Mouse (Mus musculus) embryonic facial prominence, embryonic 13.5 days (tissue): Measurements from ENCODE around the gene Kif23. TPM values are rescaled to one million over a fixed set of nuclear protein-coding genes. Genes with fewer than 3 reads are reported as not detected.

ENCODE experiments used
- ATAC-seq: fragments of 200-750 bp; cut with Nextera tagmentation; 2 replicates; pipeline ENCODE4 v1.8.0; 2017; ENCODE audit warnings: low read depth; ENCODE audit not compliant: insufficient number of reproducible peaks, insufficient read depth, low FRiP score, low TSS enrichment
- H3K27ac ChIP-seq: fragments of 300-500 bp; sonication (generic); 2 replicates; pipeline ENCODE4 v1.5.1; 2015; ENCODE audit warnings: moderate library complexity, mild to moderate bottlenecking, inconsistent platforms
- H3K27me3 ChIP-seq: fragments of 300-500 bp; sonication (generic); 2 replicates; pipeline ENCODE4 v1.6.1; 2015; ENCODE audit warnings: mild to moderate bottlenecking, inconsistent platforms
- H3K36me3 ChIP-seq: fragments of 300-500 bp; sonication (generic); 2 replicates; pipeline ENCODE4 v1.6.1; 2015; ENCODE audit warnings: mild to moderate bottlenecking, inconsistent platforms
- H3K4me1 ChIP-seq: fragments of 300-500 bp; sonication (generic); 2 replicates; pipeline ENCODE4 v1.6.1; 2015; ENCODE audit warnings: inconsistent platforms
- H3K4me2 ChIP-seq: fragments of 300-500 bp; sonication (generic); 2 replicates; pipeline ENCODE4 v1.6.1; 2015; ENCODE audit warnings: moderate library complexity, mild to moderate bottlenecking, inconsistent platforms
- H3K4me3 ChIP-seq: fragments of 300-500 bp; sonication (generic); 2 replicates; pipeline ENCODE4 v1.5.1; 2015; ENCODE audit warnings: mild to moderate bottlenecking, inconsistent platforms
- H3K9ac ChIP-seq: fragments of 300-500 bp; sonication (generic); 2 replicates; pipeline ENCODE4 v1.6.1; 2015; ENCODE audit warnings: mild to moderate bottlenecking, inconsistent platforms
- H3K9me3 ChIP-seq: fragments of 300-500 bp; sonication (generic); 2 replicates; pipeline ENCODE4 v1.6.1; 2016; ENCODE audit warnings: inconsistent platforms
- WGBS: fragments of 180-500 bp; shearing (Covaris S2); methylation state at CpG from one replicate; pipeline ENCODE4 v1.1.7; 2015; ENCODE audit warnings: mixed read lengths; 5-methylcytosine and 5-hydroxymethylcytosine counted together
- polyA plus RNA-seq: library from polyadenylated mRNA; unstranded; fragments of >200 nt; fragmentation: Nextera tagmentation; extraction: Ambion mirVana; gene quantifications from 2 replicates; pipeline ENCODE4 v1.2.1, GENCODE M21; 2015

Gene Kif23
- 104 and 108 TPM in 2 replicates for polyA plus RNA-seq

DNA sequence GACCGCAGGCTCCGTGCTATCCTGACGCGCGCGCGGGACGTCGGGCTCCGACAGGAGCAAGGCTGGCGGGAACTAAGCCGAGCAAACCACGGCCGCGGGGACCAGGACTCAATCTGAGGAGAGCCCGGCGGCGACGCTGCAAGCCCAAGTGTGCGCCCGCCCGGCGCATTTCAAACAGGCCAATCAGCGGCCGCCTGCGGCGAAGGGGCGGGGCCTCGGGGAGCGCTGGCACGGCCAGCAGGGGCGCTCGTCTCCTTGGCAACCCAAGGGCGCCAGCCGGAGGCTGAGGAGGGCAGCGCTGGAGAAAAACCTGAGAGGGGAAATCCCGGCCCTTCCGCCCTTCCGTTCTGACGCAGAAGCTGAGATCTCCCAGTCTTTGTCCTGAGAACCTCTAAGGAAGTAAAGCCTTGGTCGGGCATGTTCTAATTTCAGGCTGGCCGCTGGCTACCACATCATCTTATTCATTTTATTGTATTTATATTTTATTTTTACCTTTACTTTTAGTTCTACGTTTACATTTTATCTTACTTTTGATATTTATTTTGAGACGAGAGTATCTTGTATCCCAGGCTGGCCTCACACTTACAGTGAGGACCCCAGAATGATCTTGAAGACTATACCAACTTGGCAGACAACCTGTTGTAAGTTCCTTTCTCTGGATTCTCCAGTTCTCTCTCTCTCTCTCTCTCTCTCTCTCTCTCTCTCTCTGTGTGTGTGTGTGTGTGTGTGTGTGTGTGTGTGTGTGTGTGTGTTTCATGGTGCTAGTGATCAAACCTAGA is at the start of gene Kif23:
Kif23 (minus strand) TSS at position 152 of the 779 bp plus-strand sequence.
- peaks cover 14% of the 10 kb centered on the region for H3K4me1 ChIP-seq
- no peaks in the 10 kb centered on the region for H3K27me3 ChIP-seq
- 0 out of 2 replicates have a peak, but pooled peaks cover 6% of the 10 kb centered on the region for H3K36me3 ChIP-seq
- peak within 1 kb of the TSS; percentile 80 for H3K4me3 ChIP-seq
- ATAC-seq: peak; percentile 89
- peak within 1 kb of the TSS; percentile 80 for H3K27ac ChIP-seq
- peak within 1 kb of the TSS; percentile 88 for H3K9ac ChIP-seq
- under 1% methylated on average over 44 of the region's 44 CpGs for WGBS
- peak within 1 kb of the TSS; percentile 98 for H3K4me2 ChIP-seq
- no peaks in the 10 kb centered on the region for H3K9me3 ChIP-seq

- no peak overlapping the region for H3K4me3 ChIP-seq
- H3K4me1 ChIP-seq: peaks cover 5% of the 10 kb centered on the region; the same call in 1 of the 2 replicates
- WGBS: 60% methylated on average over 4 of the region's 4 CpGs
- H3K4me2 ChIP-seq: no peak overlapping the region
- no peak for ATAC-seq
- H3K36me3 ChIP-seq: no peaks in the 10 kb centered on the region
- no peak overlapping the region for H3K27ac ChIP-seq
- no peaks in the 10 kb centered on the region for H3K27me3 ChIP-seq
- no peaks in the 10 kb centered on the region for H3K9me3 ChIP-seq
- H3K9ac ChIP-seq: no peak overlapping the region
Measured at GRCm38 (mm10) chr9:61991158-61991557, 44.6 kb upstream of the Kif23 start.

GRCm38 (mm10) chr9:61990738-61991137 is 44.2 kb upstream of the Kif23 start:
- Histone ChIP-seq H3K36me3 (no peaks in the 10 kb centered on the region), H3K4me3 (no peak overlapping the region), H3K4me1 (peaks cover 5% of the 10 kb centered on the region; the same call in 1 of the 2 replicates), H3K27me3 (no peaks in the 10 kb centered on the region), H3K4me2 (no peak overlapping the region), H3K9me3 (no peaks in the 10 kb centered on the region), H3K27ac (no peak overlapping the region), H3K9ac (no peak overlapping the region)
- ATAC-seq: no peak
- 32% methylated on average over 3 of the region's 3 CpGs for WGBS

GRCm38 (mm10) chr9:61986055-61986454 is 39.5 kb upstream of the Kif23 start:
- Histone ChIP-seq H3K9me3 (no peaks in the 10 kb centered on the region), H3K4me1 (peaks cover 18% of the 10 kb centered on the region), H3K4me3 (no peak overlapping the region), H3K36me3 (no peaks in the 10 kb centered on the region), H3K9ac (no peak overlapping the region), H3K4me2 (no peak overlapping the region), H3K27ac (no peak overlapping the region), H3K27me3 (no peaks in the 10 kb centered on the region)
- 81% methylated on average over 7 of the region's 7 CpGs for WGBS
- no peak for ATAC-seq

DNA sequence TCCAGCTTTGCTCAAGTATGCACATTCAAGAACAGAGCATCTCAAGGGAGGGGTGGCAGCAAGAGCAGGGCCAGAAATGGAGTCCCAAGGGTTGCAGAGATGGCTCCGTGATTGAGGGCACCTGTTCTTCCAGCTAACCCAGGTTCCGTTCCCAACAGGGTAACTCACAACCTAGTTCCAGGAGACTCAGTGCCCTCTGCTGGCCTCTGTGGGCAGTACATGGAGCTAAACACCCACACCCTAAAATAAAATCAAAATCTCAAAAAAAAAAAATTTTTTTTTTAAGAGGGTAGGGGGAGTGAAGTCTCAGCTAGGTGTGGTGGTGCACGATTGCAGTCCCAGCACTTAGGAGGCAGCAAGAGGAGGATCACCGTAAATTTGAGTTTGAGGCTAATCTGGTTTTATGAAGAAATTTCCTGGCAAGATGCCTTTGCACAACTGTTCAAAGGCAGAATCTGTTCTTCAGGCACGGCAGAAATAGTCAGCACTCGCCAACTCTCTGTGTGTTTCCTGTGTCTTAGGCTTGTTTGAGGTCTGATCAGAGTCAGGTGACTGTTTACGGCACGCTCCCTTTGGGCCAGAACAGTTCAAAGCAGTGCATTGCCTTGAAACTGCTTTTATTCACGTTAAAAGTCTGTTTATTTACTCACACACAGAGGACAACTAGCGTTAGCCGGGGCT is 38.7 kb upstream of the Kif23 start:
- 44% methylated on average over 11 of the region's 11 CpGs for WGBS
- Histone ChIP-seq H3K27me3 (no peaks in the 10 kb centered on the region), H3K36me3 (no peaks in the 10 kb centered on the region), H3K9ac (no peak overlapping the region), H3K4me3 (no peak overlapping the region), H3K4me2 (no peak overlapping the region), H3K9me3 (no peaks in the 10 kb centered on the region), H3K27ac (peak overlapping the region; percentile 44; the same call in 1 of the 2 replicates), H3K4me1 (peaks cover 16% of the 10 kb centered on the region)
- ATAC-seq: no peak

DNA sequence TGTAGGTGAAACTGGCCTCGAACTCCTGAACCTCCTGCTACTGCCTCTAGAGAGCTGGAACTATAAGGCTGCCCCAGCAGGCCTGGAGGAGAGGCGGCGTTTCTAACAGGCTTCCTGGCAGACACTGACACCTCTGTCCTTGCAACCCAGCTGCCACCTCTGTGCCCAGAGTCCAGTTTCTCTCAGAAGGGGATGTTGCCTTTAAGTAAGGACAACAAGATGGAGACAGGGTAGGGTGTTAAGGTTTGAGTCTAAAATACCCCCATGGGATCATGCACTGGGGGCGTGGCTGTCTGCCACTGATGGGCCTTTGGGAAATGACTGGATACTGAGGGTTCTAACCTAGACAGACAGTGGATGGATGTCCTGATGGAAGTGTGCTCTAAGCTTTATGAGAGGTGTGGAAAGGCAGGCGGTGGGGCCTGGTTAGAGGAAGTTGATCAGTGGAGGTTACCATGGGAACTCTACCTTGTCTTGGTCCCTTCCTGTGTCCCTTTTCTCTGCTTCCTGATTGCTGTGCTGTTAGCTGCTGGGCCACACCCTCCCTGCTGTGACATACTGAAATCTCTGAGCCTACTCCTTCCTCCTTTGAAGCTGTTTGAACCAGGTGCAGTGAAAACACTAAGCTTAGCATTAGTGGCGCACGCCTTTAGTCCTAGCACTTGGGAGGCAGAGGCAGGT is 36.5 kb upstream of the Kif23 start:
- H3K9me3 ChIP-seq: no peaks in the 10 kb centered on the region
- no peak overlapping the region for H3K4me3 ChIP-seq
- H3K4me1 ChIP-seq: peaks cover 16% of the 10 kb centered on the region
- no peaks in the 10 kb centered on the region for H3K27me3 ChIP-seq
- H3K27ac ChIP-seq: no peak overlapping the region
- no peak overlapping the region for H3K4me2 ChIP-seq
- 86% methylated on average over 7 of the region's 7 CpGs for WGBS
- ATAC-seq: no peak
- no peak overlapping the region for H3K9ac ChIP-seq
- no peaks in the 10 kb centered on the region for H3K36me3 ChIP-seq

- ATAC-seq: no peak
- 72% methylated on average over 5 of the region's 5 CpGs for WGBS
Measured at GRCm38 (mm10) chr9:61981876-61982275, 35.3 kb upstream of the Kif23 start.

GRCm38 (mm10) chr9:61979983-61980382 is 33.4 kb upstream of the Kif23 start:
- Histone ChIP-seq H3K27me3 (no peaks in the 10 kb centered on the region), H3K4me2 (no peak overlapping the region), H3K4me3 (no peak overlapping the region), H3K36me3 (no peaks in the 10 kb centered on the region), H3K27ac (no peak overlapping the region), H3K9ac (no peak overlapping the region), H3K9me3 (no peaks in the 10 kb centered on the region), H3K4me1 (peaks cover 14% of the 10 kb centered on the region)
- ATAC-seq: no peak
- WGBS: 84% methylated on average over 2 of the region's 2 CpGs

More at GRCm38 (mm10) chr9:61981876-61982275, 35.3 kb upstream of the Kif23 start:
- Histone ChIP-seq H3K9me3 (no peaks in the 10 kb centered on the region), H3K4me1 (peaks cover 16% of the 10 kb centered on the region), H3K27me3 (no peaks in the 10 kb centered on the region), H3K4me2 (no peak overlapping the region), H3K27ac (no peak overlapping the region), H3K36me3 (no peaks in the 10 kb centered on the region), H3K9ac (no peak overlapping the region), H3K4me3 (no peak overlapping the region)

DNA sequence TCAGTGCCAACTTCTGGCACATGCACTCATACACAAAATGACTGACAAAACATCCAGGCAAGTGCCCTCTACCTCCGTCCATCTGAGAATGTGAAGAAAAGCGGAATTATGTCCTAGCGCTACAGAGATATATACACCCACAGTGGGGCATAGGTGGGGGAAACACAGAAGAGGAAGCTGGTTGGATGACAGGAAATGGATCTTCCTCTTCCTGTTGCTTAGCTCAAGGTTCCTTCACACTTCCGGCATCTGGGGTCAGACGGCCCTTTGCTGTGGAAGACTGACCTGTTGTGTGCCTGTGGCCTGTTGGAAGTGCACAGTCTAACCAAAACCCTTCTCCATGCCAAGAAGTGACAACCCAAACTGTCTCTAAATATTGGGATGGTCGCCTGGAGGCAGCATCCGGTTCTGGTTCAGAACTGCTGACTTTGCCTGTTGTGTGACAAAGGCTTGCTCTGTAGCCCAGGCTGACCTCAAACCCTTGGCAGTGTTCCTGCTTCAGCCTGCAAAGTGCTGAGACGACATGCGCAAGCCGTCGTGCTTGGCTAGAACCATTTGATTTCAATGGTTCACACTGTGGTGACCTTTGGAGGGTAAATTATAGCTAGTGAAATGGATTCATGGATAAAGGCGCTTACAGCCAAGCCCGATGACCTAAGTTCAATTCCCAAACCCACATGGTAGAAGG is 30.8 kb upstream of the Kif23 start:
- H3K36me3 ChIP-seq: no peaks in the 10 kb centered on the region
- H3K27me3 ChIP-seq: no peaks in the 10 kb centered on the region
- no peak overlapping the region for H3K9ac ChIP-seq
- peaks cover 11% of the 10 kb centered on the region for H3K4me1 ChIP-seq
- WGBS: 88% methylated on average over 13 of the region's 13 CpGs
- no peak overlapping the region for H3K4me3 ChIP-seq
- no peak for ATAC-seq
- no peaks in the 10 kb centered on the region for H3K9me3 ChIP-seq
- no peak overlapping the region for H3K27ac ChIP-seq
- no peak overlapping the region for H3K4me2 ChIP-seq

DNA sequence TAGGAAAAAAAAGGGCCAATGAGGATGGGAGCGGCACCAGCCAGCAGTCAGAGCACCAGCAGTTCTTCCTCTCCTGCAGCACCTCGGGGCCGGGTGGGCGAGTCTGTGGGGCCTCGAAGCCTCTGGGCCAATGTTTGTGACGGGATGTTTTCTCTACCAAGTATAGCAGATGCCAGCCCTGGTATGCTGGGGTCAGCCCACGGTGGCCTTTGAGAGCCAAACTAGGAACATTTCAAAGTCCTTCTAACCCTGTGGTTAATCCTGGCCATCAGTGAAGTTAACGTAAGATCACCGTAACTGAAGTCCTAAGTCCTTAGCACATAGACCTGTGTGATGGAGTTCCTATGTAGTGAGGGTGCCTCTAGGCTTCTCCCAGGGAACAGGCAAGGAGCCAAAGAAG is 25.5 kb upstream of the Kif23 start:
- H3K9me3 ChIP-seq: no peaks in the 10 kb centered on the region
- no peaks in the 10 kb centered on the region for H3K36me3 ChIP-seq
- WGBS: 47% methylated on average over 9 of the region's 9 CpGs
- no peaks in the 10 kb centered on the region for H3K27me3 ChIP-seq
- no peaks in the 10 kb centered on the region; the same call in 1 of the 2 replicates for H3K4me1 ChIP-seq
- no peak overlapping the region for H3K4me2 ChIP-seq
- H3K9ac ChIP-seq: no peak overlapping the region
- H3K27ac ChIP-seq: no peak overlapping the region
- H3K4me3 ChIP-seq: no peak overlapping the region
- no peak for ATAC-seq

- H3K9ac ChIP-seq: no peak overlapping the region
- no peaks in the 10 kb centered on the region for H3K36me3 ChIP-seq
- no peak overlapping the region for H3K4me3 ChIP-seq
- no peaks in the 10 kb centered on the region for H3K9me3 ChIP-seq
- H3K27ac ChIP-seq: no peak overlapping the region
- no peaks in the 10 kb centered on the region for H3K27me3 ChIP-seq
- no peak for ATAC-seq
- H3K4me2 ChIP-seq: no peak overlapping the region
- WGBS: 65% methylated on average over 3 of the region's 3 CpGs
- peaks cover under 1% of the 10 kb centered on the region; the same call in 1 of the 2 replicates for H3K4me1 ChIP-seq
Measured at GRCm38 (mm10) chr9:61971045-61971444, 24.5 kb upstream of the Kif23 start.
